Mouse (Mus musculus): ENCODE data around the gene Smc2.
"Not testable (repeated sequence)": the region's sequence is repeated elsewhere in the genome, so short reads cannot be mapped to it uniquely, and the experiment has no call there.

Smc2 gene

DNA sequence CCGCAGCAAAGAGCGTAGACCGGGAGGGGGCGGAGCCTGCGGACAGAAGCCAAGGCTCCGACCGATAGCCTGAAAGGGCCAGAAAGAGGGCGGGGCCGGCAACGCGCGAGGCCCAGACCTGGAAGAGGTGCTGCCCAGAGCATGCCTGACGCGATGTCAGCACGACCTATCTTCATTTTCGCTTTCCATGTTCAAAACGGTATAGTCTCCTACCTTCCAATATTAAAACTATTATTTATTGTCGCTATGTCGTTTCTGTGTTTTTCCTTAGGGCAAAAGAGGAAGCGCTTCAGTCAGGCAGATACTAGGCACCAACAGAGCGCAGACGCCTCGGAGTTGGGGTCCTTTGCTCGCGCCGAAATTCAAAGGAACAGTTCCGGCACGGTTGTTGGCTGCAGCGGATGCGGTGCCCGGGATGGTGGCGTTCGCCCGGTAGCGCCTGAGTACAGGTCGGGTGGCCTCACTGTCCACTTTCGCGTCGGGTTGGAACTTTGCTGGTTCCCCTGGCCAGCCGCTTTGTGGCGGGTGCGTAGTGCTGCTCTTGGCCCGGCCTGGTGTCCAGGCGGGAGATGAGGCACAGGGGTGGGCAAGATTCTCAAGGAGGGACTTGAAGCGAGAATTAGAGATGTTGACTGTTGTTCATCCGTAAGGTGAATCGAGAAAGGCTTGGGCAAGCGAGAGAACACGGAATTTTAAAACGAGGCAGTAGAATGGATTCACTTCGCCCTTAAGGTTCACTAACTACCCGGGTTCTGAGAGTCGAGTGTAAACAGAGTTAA is at the start of gene Smc2:
Smc2 (plus strand) TSS at position 358 of the 779 bp plus-strand sequence.
- DNase-seq (ENCODE audit: low spot score in 2 of 2): peak; percentile 94 to 97

DNA sequence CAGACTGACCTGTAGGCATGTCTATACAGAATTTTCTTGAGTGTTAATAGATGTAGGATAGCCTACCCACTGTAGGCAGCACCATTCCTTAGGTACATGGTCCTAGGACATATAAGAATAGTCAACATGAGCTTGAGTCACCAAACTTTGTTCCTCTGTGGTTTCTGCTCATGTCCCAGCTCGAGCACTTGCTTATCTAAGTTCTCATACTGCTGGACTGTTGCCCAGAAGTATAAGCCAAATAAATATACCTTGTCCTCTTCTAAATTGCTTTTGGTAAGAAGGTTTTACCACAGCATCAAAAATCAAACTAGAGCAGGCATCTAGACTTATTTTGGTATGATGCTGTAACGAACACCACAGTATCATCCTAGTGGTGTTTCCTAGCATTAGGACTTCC is 27.5 kb upstream of the Smc2 start:
- DNase-seq (ENCODE audit: low spot score in 2 of 2): no peak

DNA sequence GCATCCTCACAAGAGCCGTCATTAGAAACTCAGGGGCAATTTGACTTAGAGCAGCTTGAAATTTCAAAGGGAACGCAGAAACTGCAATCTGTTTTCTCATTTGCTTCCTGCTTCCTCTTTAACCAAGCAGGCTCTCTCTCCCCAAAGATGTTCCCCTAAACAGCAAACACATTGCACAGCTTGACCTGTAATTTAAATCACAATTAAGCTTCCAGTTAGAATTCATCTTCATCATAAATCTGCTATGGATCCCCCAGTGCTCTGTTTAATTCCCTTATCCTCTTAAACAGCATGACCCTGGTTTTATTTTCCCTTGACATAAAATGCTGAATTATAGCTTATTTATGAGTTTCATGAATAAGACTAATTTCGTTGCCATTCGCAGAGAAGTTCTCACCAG is 15.4 kb upstream of the Smc2 start:
- no peak for DNase-seq (ENCODE audit: low spot score in 2 of 2)

DNA sequence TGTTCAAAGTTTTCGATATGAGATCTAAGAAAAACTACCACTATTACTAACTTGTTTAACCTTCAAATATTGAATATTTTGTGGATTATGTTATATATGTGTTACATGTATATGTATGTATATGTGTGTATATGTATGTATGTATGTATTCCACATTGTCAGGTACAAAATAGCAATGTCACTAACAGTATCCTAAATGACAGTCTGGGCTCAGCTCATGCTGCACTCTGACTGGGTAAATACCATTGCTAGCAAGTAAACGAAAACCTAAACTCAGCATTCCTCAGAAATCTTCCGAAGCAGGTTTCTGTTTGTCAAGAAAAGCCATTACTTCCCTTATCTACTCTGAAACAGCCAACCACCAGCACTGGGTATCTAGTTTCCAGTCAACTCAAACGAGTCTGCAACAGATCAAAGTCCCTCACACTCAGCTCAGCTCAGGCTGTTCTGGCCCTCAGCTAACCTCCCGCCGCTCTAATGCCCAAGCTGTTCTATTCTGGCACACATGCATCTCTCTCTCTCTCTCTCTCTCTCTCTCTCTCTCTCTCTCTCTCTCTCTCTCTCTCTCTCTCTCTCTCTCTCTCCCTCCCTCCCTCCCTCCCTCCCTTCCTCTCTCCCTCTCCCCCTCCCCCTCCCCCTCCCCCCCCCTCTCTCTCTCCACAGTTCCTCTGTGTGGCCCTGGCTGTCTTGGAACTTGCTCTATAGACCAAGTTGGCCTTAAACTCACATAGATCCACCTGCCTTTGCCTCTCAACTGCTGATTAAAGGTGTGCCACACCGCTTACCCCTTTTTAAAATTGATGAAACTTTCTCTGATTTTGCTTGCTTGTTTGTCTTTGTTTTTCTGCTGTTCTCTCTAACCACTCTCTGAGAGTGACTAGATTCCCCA is 9.5 kb upstream of the Smc2 start:
- peak; percentile 63 to 76 for DNase-seq (ENCODE audit: low spot score in 2 of 2)

DNA sequence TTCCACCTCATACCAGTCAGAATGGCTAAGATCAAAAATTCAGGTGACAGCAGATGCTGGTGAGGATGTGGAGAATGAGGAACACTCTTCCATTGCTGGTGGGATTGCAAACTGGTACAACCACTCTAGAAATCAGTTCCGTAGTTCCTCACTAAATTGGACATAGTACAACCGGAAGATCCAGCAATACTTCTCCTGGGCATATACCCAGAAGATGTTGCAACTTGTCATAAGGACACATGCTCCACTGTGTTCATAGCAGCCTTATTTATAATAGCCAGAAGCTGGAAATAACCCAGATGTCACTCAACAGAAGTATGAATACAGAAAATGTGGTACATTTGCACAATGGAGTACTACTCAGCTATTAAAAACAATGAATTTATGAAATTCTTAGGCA is 3.5 kb upstream of the Smc2 start:
- not testable (repeated sequence) for DNase-seq (ENCODE audit: low spot score in 2 of 2)

DNA sequence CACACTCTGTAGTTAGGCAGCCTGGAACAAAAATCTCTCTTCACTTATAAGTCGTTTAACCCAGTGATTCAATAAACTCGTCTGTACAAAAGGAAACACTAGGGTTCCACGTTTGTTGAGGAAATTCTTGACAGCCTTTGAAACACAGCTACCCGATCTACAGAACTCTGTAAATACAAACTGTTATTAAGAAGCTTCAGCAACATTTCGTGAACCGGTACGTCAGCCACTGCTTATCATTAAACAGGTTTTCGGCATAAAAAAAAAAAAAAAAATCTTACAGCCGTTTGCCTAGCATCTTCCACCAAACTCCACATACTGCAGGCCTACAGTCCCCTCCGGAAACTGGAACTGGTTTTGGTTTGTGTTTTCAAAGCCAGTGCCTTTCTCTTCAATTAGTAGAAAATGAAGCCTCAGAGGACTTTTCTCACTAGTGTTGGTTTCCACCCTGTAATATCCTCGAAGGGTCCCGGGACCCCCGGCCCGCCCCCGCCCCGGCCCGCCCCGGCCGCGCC is 615 bp upstream of the Smc2 start:
- no peak for DNase-seq (ENCODE audit: low spot score in 2 of 2)

DNA sequence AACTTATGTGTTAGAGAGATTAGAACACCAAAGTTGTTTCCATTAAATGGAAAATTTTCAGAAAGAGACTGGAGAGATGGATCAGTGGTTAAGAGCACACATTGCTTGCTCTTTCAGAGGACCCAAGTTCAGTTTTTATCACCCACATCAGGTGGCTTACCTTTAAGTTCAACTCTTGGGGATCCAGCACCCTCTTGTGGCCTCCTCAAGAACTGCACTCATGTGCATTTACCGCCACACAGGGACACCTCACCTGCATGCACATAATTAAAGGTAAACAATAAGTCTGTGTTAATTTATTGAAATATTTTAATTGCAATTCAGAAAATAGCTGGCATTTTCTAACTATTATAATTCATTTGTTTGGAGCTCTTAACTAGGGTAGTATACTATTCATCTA is 20.7 kb downstream of the Smc2 start:
- DNase-seq (ENCODE audit: low spot score in 2 of 2): no peak

DNA sequence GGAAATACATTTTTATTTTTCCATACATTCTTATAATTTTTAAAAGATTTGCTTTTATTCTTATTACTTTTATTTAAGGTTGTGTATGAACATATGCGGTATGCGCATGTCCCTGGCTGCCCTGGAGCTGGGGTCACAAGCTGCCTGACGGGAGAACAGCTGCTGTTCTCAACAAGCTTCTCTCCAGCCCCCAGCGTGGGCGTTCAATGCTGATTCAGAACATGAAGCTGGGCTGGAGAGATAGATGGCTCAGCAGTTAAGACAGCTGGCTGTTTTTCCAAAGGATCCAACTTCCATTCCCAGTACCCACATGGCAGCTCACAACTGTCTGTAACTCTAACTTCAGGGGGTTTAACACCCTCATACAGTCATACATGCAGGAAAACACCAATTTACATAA is 22.3 kb downstream of the Smc2 start:
- no peak for DNase-seq (ENCODE audit: low spot score in 2 of 2)

DNA sequence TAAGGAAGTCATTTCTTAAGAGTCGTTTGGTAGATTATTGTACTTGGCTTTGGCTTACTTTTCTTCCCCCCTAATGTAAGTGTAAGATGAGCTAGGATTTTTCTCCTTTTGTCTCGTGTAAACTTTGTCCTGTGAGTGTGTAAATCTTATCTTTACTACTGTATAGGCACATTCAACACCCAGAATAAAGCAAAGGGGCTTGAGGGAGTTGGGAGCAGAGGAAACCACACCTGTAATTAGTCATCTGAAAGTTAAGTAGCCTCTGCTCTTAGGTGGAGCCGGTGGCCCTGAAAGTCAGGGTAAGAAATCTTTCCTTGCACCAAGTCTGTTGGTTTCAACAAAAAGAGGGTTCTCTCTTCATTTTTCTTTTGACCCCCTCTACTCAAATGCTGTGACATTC is 34.4 kb downstream of the Smc2 start:
- no peak for DNase-seq (ENCODE audit: low spot score in 2 of 2)

DNA sequence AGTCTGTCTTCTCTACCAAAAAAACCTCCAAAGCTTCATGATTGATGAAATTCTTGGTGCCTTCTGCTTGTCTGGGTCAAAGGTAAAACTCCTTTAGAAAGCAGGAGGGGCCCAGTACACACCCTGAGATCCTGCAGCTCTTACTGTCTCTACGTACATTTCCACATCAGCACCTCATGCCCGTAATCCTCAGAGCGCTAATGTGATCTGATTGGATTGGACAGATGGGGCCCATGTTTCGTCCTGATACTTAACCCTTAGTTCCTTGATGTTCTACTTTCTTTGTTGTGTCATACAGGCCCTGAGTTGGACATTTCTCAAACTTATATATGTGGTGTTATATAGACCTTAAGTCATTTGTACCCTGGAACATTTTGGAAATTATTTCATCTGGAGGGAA is 48.4 kb downstream of the Smc2 start:
- no peak for DNase-seq (ENCODE audit: low spot score in 2 of 2)

DNA sequence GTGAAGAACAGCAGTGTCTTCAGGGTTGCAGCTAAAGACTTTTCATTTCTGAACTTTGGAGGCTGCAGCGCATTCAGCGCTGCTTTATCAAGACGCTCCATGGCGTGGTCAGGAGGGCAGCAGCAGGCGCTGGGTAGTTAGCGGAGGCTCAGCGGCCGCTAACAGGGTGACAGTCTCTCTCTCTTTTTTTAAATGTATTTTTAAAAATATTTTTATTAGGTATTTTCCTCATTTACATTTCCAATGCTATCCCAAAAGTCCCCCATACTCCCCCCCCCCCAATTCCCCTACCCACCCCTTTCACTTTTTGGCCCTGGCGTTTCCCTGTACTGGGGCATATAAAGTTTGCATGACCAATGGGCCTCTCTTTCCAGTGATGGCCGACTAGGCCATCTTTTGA is 58.1 kb downstream of the Smc2 start, which contains the start of gene Vma21-ps:
Vma21-ps (minus strand) TSS at position 101 of the 400 bp plus-strand sequence.
- not testable (repeated sequence) for DNase-seq (ENCODE audit: low spot score in 2 of 2)

DNA sequence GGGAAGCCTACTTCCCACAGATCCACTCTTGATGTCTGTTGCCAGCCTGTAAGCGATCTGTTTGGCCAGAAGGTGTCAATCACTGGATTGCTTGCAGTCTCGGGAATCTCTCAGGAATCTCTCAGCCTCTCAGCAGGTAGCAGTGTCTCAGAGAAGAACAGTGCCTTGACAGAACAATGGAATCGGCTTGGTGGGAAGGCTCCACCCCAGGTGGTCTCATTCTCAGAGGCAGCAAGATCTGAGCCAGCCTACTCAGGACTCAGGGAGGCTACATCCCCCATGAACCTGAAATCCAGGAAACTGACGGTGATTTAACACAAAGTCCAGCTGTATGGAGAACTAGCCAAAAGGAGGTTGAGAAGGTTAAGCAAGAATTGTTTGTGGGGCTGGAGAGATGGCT is 78.5 kb downstream of the Smc2 start:
- DNase-seq (ENCODE audit: low spot score in 2 of 2): no peak

DNA sequence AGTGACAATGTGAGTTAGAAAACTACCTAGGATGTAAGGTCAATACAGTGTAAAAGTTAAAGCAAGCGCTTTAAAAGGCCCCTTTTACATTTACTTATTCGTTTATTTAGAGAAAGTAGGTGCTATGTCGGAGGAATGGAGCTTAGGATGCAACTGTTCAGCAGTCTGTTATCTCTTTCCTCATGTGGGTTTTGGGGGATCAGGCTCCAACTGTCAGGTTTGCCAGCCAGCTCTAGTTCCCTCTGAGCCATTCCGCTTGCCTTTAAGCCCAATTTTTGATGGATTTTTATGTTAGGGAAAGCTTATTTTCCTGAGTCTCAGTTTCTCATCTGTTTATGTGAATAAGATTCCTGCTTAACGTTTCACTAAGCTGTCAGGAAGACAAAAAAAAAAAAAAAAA is 80.3 kb downstream of the Smc2 start:
- DNase-seq (ENCODE audit: low spot score in 2 of 2): no peak

DNA sequence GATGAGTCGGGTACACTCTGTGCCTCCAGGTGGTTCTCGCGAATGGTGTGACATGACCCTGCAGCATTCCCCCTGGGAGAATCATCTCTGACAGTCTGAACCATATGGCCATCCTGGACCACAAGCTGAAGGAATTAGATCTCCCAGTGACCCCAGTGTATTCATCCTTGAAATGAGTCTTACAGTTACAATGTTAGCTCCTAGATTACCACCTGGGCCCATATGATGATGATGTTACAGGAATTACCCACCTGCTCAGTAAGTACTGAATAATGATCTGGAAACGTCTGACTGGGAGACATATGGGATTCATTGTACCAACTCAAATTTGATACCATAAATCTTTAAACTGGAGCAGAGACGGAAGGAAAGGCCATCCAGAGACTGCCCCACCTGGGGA is 87.4 kb downstream of the Smc2 start:
- no peak for DNase-seq (ENCODE audit: low spot score in 2 of 2)

DNA sequence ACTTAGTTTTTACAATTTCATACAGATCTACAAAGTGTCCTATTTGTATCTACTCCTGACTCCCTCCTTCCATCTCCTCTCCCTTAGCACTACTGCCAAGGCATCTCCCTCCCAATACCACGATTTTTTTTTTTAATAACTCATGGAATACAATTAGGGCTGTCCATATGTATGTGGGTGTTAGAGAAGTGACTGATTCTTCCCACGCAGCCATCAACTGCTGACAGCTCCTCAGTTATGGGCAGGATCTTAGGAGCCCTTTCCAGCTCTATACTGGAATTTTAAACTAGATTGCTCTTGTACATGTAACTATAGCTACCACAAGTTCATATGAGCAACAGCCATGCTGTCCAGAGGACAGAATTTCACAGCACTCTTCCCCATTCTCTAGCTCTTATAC is 91.6 kb downstream of the Smc2 start:
- DNase-seq (ENCODE audit: low spot score in 2 of 2): no peak

Measured in spleen, postnatal 4 days (tissue).